Mouse (Mus musculus): ENCODE results near the gene Pm20d1.

DNA sequence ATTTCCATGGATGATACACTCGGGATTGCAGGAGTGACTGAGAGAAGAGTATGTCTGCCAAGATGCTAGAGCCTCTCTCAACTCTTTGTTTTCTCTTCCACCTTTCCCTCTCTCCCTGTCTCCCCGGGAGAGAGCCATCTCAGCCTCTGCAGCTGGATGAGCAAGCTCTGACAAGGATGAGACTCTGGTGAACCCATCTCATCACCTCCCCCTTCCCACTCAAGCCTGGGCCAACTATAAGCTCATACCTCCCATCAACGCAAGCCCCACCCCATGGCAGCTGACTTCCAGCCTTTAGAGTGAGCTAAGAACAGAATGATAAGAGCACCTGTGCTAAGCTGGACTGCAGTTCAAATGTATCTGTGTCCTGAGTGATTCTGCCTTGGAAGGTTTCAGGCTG, 27.9 kb upstream of the Pm20d1 start:
- TF ChIP-seq EP300 (IDR thresholded peaks at IDR 0.05; ENCODE audit: low read length): no peak
- TF ChIP-seq POLR2A (IDR thresholded peaks at IDR 0.05; ENCODE audit: low read depth, low read length): no peak
- no peak for TF ChIP-seq USF1 (IDR thresholded peaks at IDR 0.05; ENCODE audit: low read depth, low read length)
- no peak for TF ChIP-seq ZNF384 (IDR thresholded peaks at IDR 0.05; ENCODE audit: low read depth, low read length)
- no peak for TF ChIP-seq CTCF (conservative IDR thresholded peaks at IDR 0.05 in 1 of 2, IDR thresholded peaks at IDR 0.05 in 1 of 2; ENCODE audit: low read depth in 2 of 2, low read length in 2 of 2)
